Mouse (Mus musculus) forebrain, embryonic 12.5 days (tissue): ENCODE data around the gene Mrps6. TPM values are rescaled to one million over a fixed set of nuclear protein-coding genes. Genes with fewer than 3 reads are reported as not detected.

Experiments used
- ATAC-seq: fragments of 200-750 bp; cut with Nextera tagmentation; 2 replicates; pipeline ENCODE4 v1.8.0; 2017; ENCODE audit warnings: moderate TSS enrichment; ENCODE audit not compliant: low FRiP score
- H3K27ac ChIP-seq: fragments of 300-500 bp; sonication (generic); 2 replicates; pipeline ENCODE4 v1.5.1; 2016; ENCODE audit warnings: mild to moderate bottlenecking
- H3K27me3 ChIP-seq: fragments of 300-500 bp; sonication (generic); 2 replicates; pipeline ENCODE4 v1.6.1; 2016; ENCODE audit warnings: mild to moderate bottlenecking
- H3K36me3 ChIP-seq: fragments of 300-500 bp; sonication (generic); replicated peaks from 2 replicates; pipeline ENCODE4 v1.6.1; 2016; ENCODE audit warnings: mild to moderate bottlenecking
- H3K4me1 ChIP-seq: fragments of 300-500 bp; sonication (generic); 2 replicates; pipeline ENCODE4 v1.6.1; 2016
- H3K4me2 ChIP-seq: fragments of 300-500 bp; sonication (generic); 2 replicates; pipeline ENCODE4 v1.6.1; 2016; ENCODE audit warnings: mild to moderate bottlenecking, moderate library complexity
- H3K4me3 ChIP-seq: fragments of 300-500 bp; sonication (generic); replicated peaks from 2 replicates; pipeline ENCODE4 v1.5.1; 2016; ENCODE audit warnings: mild to moderate bottlenecking
- H3K9ac ChIP-seq: fragments of 300-500 bp; sonication (generic); 2 replicates; pipeline ENCODE4 v1.6.1; 2016; ENCODE audit warnings: mild to moderate bottlenecking
- H3K9me3 ChIP-seq: fragments of 300-500 bp; sonication (generic); 2 replicates; pipeline ENCODE4 v1.6.1; 2016
- WGBS: fragments of 180-500 bp; shearing (Covaris S2); methylation state at CpG from one replicate; pipeline ENCODE4 v1.1.7; 2016; 5-methylcytosine and 5-hydroxymethylcytosine counted together
- polyA plus RNA-seq: library from polyadenylated mRNA; unstranded; fragments of >200 nt; fragmentation: Nextera tagmentation; extraction: Ambion mirVana; gene quantifications from 2 replicates; pipeline ENCODE4 v1.2.1, GENCODE M21; 2016

Gene Mrps6
- polyA plus RNA-seq, 1 experiment from 2014 or later, result 133 TPM

DNA sequence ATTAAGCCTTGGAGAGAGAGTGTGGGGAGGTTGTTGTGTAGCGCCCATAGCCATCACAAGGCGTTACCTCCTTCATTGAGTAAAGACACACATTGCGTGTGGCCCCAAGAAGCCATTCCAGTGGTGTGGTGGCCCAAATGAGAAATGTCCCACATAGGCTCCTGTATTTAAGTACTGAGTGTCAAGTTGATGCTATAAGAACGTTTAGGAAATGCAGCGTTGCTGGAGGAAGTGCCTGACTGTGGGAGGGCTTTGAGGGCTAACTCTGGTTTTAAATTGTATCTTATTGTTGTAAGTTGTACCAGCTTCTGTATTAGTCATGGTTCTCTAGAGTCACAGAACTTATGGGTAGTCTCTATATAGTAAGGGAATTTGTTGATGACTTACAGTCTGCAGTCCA lies 49.3 kb downstream of the Mrps6 start:
- peaks cover 2% of the 10 kb centered on the region; the same call in 1 of the 2 replicates for H3K36me3 ChIP-seq
- ATAC-seq, result no peak
- H3K9me3 ChIP-seq, result no peaks in the 10 kb centered on the region
- H3K9ac ChIP-seq, result no peak overlapping the region
- H3K4me1 ChIP-seq, result peaks cover 11% of the 10 kb centered on the region
- H3K27ac ChIP-seq, result no peak overlapping the region
- WGBS, result 94% methylated on average over 5 of the region's 5 CpGs
- H3K4me3 ChIP-seq, result no peak overlapping the region
- no peaks in the 10 kb centered on the region for H3K27me3 ChIP-seq
- no peak overlapping the region for H3K4me2 ChIP-seq

- Histone ChIP-seq H3K4me3 (no peak overlapping the region), H3K27ac (peak overlapping the region; percentile 43; the same call in 1 of the 2 replicates), H3K9ac (no peak overlapping the region), H3K27me3 (no peaks in the 10 kb centered on the region), H3K9me3 (no peaks in the 10 kb centered on the region), H3K36me3 (peaks cover 9% of the 10 kb centered on the region), H3K4me1 (peaks cover 31% of the 10 kb centered on the region), H3K4me2 (no peak overlapping the region)
- WGBS, result 79% methylated on average over 5 of the region's 5 CpGs
- no peak for ATAC-seq
These were observed 56.7 kb downstream of the Mrps6 start for GRCm38 (mm10) chr16:92114706-92115241.

GRCm38 (mm10) chr16:92115611-92116421 lies 57.7 kb downstream of the Mrps6 start:
- Histone ChIP-seq H3K9me3 (no peaks in the 10 kb centered on the region), H3K36me3 (peaks cover 9% of the 10 kb centered on the region), H3K4me3 (no peak overlapping the region), H3K9ac (peak overlapping the region; percentile 25; the same call in 1 of the 2 replicates), H3K4me1 (peaks cover 31% of the 10 kb centered on the region), H3K27ac (peak overlapping the region; percentile 43), H3K4me2 (peak overlapping the region; percentile 15), H3K27me3 (no peaks in the 10 kb centered on the region)
- ATAC-seq, result peak; percentile 71
- 33% methylated on average over 20 of the region's 20 CpGs for WGBS

DNA sequence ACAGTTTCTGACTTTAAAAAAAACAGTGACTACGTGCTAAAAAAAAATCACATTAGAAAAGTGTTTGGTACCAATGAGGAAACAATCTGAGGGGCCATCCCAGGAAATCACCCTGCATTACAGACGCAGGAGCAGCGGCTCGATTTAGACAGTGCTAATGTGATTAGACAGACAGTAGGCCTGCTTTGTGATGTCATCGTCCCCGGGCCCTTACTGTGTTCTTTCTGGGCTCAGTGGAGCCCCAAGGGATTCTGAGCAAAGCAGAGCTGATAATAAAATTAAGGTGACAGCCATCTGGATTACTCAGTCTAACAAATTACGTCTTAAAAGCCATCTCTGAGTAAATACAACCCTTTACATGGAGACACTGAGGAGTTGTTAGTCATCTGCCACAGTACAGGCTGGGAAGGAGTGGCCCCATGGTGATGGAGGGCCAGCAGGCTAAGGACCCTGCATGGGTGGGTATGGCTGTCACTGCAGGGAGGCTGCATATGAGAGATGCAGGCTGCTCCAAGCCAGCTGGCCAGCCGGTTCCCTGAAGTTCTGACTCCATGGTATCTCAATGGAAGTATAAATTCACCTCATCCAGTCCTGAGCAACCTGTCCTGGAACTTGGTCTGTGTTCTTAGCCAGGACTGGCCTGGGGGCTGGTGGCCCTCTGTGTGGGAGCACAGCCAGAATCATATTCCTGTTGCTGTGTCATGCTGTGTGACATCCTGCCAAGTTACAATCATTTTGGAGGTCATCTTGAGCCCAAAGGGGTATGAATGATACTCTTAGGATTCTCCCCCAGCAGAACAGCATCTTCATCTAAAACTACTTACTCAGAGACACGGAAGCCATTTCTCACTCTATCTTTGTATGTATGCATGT lies 59.5 kb downstream of the Mrps6 start:
- Histone ChIP-seq H3K27ac (no peak overlapping the region), H3K4me2 (no peak overlapping the region), H3K36me3 (peaks cover 4% of the 10 kb centered on the region), H3K4me3 (no peak overlapping the region), H3K27me3 (no peaks in the 10 kb centered on the region), H3K4me1 (peaks cover 37% of the 10 kb centered on the region), H3K9me3 (no peaks in the 10 kb centered on the region), H3K9ac (no peak overlapping the region)
- ATAC-seq, result no peak
- 70% methylated on average over 9 of the region's 9 CpGs for WGBS

- no peaks in the 10 kb centered on the region for H3K27me3 ChIP-seq
- 67% methylated on average over 13 of the region's 13 CpGs for WGBS
- ATAC-seq, result no peak
- no peak overlapping the region for H3K4me2 ChIP-seq
- no peak overlapping the region for H3K9ac ChIP-seq
- peaks cover 37% of the 10 kb centered on the region for H3K4me1 ChIP-seq
- H3K9me3 ChIP-seq, result peaks cover 4% of the 10 kb centered on the region; the same call in 1 of the 2 replicates
- no peaks in the 10 kb centered on the region for H3K36me3 ChIP-seq
- no peak overlapping the region for H3K27ac ChIP-seq
- no peak overlapping the region for H3K4me3 ChIP-seq
These were observed 61.0 kb downstream of the Mrps6 start for GRCm38 (mm10) chr16:92119013-92119515.

DNA sequence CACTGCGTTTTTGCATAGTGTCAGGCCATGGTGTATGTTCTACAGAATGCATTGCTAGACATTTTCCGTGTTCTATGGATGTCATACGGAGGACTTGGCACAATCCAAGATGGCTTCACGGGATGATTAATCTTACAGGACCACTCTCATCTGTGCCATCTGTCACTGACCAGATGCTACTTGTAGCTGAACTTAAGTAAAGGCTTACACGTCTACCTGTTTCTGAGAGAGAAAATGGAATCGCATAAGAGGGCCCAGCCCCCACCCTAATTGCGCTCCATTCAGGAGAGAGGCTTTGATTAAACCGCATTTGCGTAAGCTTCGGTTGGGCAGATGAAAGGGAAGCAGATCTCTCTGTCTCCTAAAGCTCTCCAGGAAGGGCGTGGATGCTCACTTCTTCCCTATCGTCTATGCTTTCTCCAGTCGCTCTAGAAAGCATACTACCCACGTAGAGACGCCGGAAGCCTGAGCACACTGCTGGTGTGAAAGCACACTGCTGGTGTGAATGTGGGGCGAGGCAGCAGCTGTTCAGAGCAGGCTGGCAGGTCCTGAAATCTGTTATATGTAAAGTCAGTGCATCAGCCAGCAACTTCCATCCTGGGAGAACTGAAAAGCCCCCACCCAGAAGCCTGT lies 62.9 kb downstream of the Mrps6 start:
- ATAC-seq, result no peak
- H3K4me2 ChIP-seq, result no peak overlapping the region
- H3K4me3 ChIP-seq, result no peak overlapping the region
- peaks cover 9% of the 10 kb centered on the region; the same call in 1 of the 2 replicates for H3K9me3 ChIP-seq
- H3K27ac ChIP-seq, result no peak overlapping the region
- H3K27me3 ChIP-seq, result no peaks in the 10 kb centered on the region
- no peaks in the 10 kb centered on the region for H3K36me3 ChIP-seq
- peaks cover 22% of the 10 kb centered on the region for H3K4me1 ChIP-seq
- WGBS, result 54% methylated on average over 17 of the region's 17 CpGs
- H3K9ac ChIP-seq, result no peak overlapping the region

- 57% methylated on average over 4 of the region's 4 CpGs for WGBS
- Histone ChIP-seq H3K27ac (no peak overlapping the region), H3K4me2 (no peak overlapping the region), H3K9ac (no peak overlapping the region), H3K27me3 (no peaks in the 10 kb centered on the region), H3K4me1 (no peaks in the 10 kb centered on the region), H3K36me3 (no peaks in the 10 kb centered on the region), H3K4me3 (no peak overlapping the region), H3K9me3 (peaks cover 9% of the 10 kb centered on the region; the same call in 1 of the 2 replicates)
- no peak for ATAC-seq
These were observed 69.2 kb downstream of the Mrps6 start for GRCm38 (mm10) chr16:92127226-92127625.

DNA sequence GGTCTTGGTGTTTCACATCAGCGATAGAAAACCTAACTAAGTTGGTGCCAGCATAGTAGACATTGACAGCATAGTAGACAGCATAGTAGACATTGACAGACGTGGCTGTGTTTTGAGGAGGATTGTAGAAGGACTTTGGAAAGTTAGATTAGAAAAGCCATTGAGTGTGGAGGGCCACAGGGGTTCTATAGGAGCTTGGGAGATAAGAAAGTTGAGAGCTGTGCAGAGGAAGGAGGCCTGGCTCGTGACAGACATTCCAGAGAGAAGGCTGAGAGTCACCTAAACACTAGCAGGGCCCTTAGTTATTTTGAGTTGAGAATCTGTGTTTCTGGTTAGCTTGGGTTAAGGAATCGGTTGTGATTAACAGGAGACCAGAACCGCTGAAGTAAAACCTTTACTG lies 69.6 kb downstream of the Mrps6 start:
- WGBS, result 84% methylated on average over 5 of the region's 5 CpGs
- no peak overlapping the region for H3K4me3 ChIP-seq

GRCm38 (mm10) chr16:92129843-92130242 lies 71.8 kb downstream of the Mrps6 start:
- Histone ChIP-seq H3K9ac (no peak overlapping the region), H3K36me3 (no peaks in the 10 kb centered on the region), H3K27ac (no peak overlapping the region), H3K9me3 (no peaks in the 10 kb centered on the region; the same call in 1 of the 2 replicates), H3K4me3 (no peak overlapping the region), H3K4me2 (no peak overlapping the region), H3K4me1 (no peaks in the 10 kb centered on the region), H3K27me3 (no peaks in the 10 kb centered on the region)
- ATAC-seq, result no peak
- 92% methylated on average over 8 of the region's 8 CpGs for WGBS

More for the DNA sequence above, 69.6 kb downstream of the Mrps6 start:
- no peak overlapping the region for H3K4me2 ChIP-seq
- peaks cover 9% of the 10 kb centered on the region; the same call in 1 of the 2 replicates for H3K9me3 ChIP-seq
- ATAC-seq, result no peak
- H3K27ac ChIP-seq, result no peak overlapping the region
- H3K36me3 ChIP-seq, result no peaks in the 10 kb centered on the region
- H3K4me1 ChIP-seq, result no peaks in the 10 kb centered on the region
- H3K27me3 ChIP-seq, result no peaks in the 10 kb centered on the region
- no peak overlapping the region for H3K9ac ChIP-seq

DNA sequence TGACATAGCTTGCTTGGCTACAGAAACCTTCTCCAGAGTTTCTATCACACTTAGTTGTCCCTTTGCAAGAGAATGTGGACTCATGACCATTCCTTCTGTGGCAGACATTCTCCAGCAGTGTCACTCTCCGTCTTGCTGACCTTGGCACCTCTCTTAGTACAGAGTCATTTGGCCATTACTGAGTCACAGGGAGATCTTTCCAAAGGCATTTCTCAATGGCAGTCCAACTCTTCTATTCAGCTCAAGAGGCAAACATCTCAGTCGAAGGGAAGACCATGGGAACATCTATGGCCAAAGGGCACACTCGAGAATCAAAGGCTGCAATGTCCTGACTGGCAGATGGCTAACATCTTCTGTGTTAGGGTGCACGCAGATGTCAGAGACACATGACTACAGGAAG lies 74.4 kb downstream of the Mrps6 start:
- Histone ChIP-seq H3K4me1 (no peaks in the 10 kb centered on the region), H3K27me3 (no peaks in the 10 kb centered on the region), H3K27ac (no peak overlapping the region), H3K4me2 (no peak overlapping the region), H3K9ac (no peak overlapping the region), H3K4me3 (no peak overlapping the region), H3K9me3 (no peaks in the 10 kb centered on the region), H3K36me3 (no peaks in the 10 kb centered on the region)
- WGBS, result 89% methylated on average over 4 of the region's 4 CpGs
- ATAC-seq, result no peak

DNA sequence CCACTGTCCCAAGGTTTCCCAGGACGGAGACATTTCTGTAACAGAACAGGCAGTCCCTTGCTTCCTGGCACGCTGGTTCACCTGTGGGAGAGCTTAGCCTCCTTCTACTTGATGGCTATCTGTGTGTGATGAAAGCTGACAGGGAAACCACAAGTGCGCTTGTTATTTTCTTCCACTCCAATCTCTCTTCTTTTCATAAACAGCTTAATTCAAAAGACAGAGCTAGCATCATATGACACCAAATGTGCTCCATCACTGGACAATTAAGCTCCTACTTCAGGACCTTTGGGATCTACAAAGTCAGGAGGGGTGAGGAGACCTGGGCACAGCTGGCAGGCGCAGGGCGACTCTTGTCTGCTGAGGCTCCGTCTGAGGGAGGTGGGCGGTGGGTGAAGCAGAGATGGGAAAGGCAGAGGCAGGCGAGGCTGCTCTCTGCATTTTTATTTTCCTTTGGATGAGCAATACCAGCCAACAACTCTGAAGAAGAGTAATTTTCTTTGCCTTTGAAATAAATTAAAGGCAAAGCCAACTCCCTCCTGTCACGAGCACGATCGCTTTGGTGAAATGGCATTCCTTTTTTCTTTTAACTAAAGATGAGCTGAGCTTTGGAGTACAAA lies 76.2 kb downstream of the Mrps6 start:
- Histone ChIP-seq H3K27me3 (peaks cover 4% of the 10 kb centered on the region; the same call in 1 of the 2 replicates), H3K9ac (no peak overlapping the region), H3K36me3 (no peaks in the 10 kb centered on the region), H3K9me3 (no peaks in the 10 kb centered on the region), H3K4me1 (peaks cover 5% of the 10 kb centered on the region), H3K4me3 (no peak overlapping the region), H3K27ac (no peak overlapping the region), H3K4me2 (no peak overlapping the region)
- whole genome bisulfite sequencing, result 89% methylated on average over 11 of the region's 11 CpGs
- no peak for ATAC-seq
